Mouse (Mus musculus) forebrain, postnatal 0 days (tissue): ENCODE measurements around the gene 1700008O03Rik. TPM values are rescaled to one million over a fixed set of nuclear protein-coding genes. Genes with fewer than 3 reads are reported as not detected.

ENCODE experiments used
- ATAC-seq: fragments of 200-750 bp; cut with Nextera tagmentation; 2 replicates; pipeline ENCODE4 v1.8.0; 2017; ENCODE audit warnings: mild to moderate bottlenecking, moderate library complexity
- DNase-seq: peaks from one replicate; pipeline ENCODE4 v3.0.0-alpha.2; 2015
- H3K27ac ChIP-seq: fragments of 300-500 bp; sonication (generic); 2 replicates; pipeline ENCODE4 v1.5.1; 2014; ENCODE audit warnings: low read depth, mild to moderate bottlenecking, antibody characterized with exemption, low read length, moderate library complexity, mixed read lengths
- H3K27me3 ChIP-seq: fragments of 300-500 bp; sonication (generic); 2 replicates; pipeline ENCODE4 v1.6.1; 2014; ENCODE audit warnings: mild to moderate bottlenecking, low read length, mixed read lengths; ENCODE audit not compliant: insufficient read depth
- H3K36me3 ChIP-seq: fragments of 300-500 bp; sonication (generic); 2 replicates; pipeline ENCODE4 v1.6.1; 2014; ENCODE audit warnings: mild to moderate bottlenecking, moderate library complexity; ENCODE audit not compliant: insufficient read depth
- H3K4me1 ChIP-seq: fragments of 300-500 bp; sonication (generic); 2 replicates; pipeline ENCODE4 v1.6.1; 2014; ENCODE audit warnings: antibody characterized with exemption; ENCODE audit not compliant: insufficient read depth
- H3K4me2 ChIP-seq: fragments of 300-500 bp; sonication (generic); 2 replicates; pipeline ENCODE4 v1.6.1; 2014; ENCODE audit warnings: low read depth, mild to moderate bottlenecking, moderate library complexity
- H3K4me3 ChIP-seq: fragments of 300-500 bp; sonication (generic); 2 replicates; pipeline ENCODE4 v1.5.1; 2014; ENCODE audit warnings: low read depth, low read length, mixed read lengths
- H3K9ac ChIP-seq: fragments of 300-500 bp; sonication (generic); 2 replicates; pipeline ENCODE4 v1.6.1; 2014; ENCODE audit warnings: mild to moderate bottlenecking
- H3K9me3 ChIP-seq: fragments of 300-500 bp; sonication (generic); 2 replicates; pipeline ENCODE4 v1.6.1; 2016; ENCODE audit warnings: low read length
- CTCF ChIP-seq: sonication (generic); IDR thresholded peaks from 2 replicates; pipeline ENCODE4 v1.5.1; 2016; ENCODE audit warnings: antibody characterized with exemption, control low read depth, low read depth
- WGBS: fragments of 180-500 bp; shearing (Covaris S2); extraction: QIAGEN DNeasy Blood & Tissue Kit; methylation state at CpG from one replicate; pipeline ENCODE4 v1.1.7; 2014; 5-methylcytosine and 5-hydroxymethylcytosine counted together
- polyA plus RNA-seq: library from polyadenylated mRNA; unstranded; fragments of >200 nt; fragmentation: Nextera tagmentation; extraction: Ambion mirVana; gene quantifications from 2 replicates; pipeline ENCODE4 v1.2.1, GENCODE M21; 2015
- total RNA-seq: library from RNA; depleted of rRNA; stranded (reverse); fragments of >200 nt; gene quantifications from 2 replicates; pipeline ENCODE4 v1.2.3, GENCODE M21; 2014; rRNA removed

1700008O03Rik gene
- total RNA-seq (1.3 and 7.3 TPM in 2 replicates), polyA plus RNA-seq (2.7 and 3.5 TPM in 2 replicates)

- WGBS = 82% methylated on average over 12 of the region's 12 CpGs
- Histone ChIP-seq H3K4me2 (peak within 1 kb of the TSS; percentile 93), H3K36me3 (no peaks in the 10 kb centered on the region), H3K9ac (peak within 1 kb of the TSS; percentile 83), H3K4me3 (peak within 1 kb of the TSS; percentile 58), H3K27me3 (no peaks in the 10 kb centered on the region), H3K27ac (peak within 1 kb of the TSS; percentile 92; the same call in 1 of the 2 replicates), H3K9me3 (no peaks in the 10 kb centered on the region), H3K4me1 (peaks cover 17% of the 10 kb centered on the region)
- ATAC-seq (no peak), DNase-seq (no peak)
- TF ChIP-seq CTCF = no peak
Measured at GRCm38 (mm10) chr7:44385720-44386119, at the start of gene 1700008O03Rik. Gene 1700008O03Rik, minus strand, starts transcription at chr7:44385820.

DNA sequence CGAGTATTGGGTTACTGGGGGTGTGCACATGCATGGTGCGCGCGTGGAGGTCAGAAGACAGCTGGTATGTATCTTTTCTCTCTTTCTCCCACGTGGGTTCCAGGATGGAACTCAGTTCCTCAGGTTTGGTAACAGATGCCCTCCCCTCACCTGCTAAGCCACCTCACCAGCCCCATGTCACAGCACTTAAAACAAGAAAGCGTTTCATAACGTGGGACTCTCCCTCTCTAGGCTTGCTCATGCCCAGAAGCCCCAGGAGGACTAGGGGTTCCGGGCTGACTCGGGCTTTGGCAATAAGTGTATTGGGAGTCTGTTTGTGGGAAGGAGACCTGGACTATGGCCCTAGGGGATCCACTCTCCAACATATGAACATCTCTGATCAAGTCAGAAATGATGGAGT lies 48.5 kb upstream of the 1700008O03Rik start:
- TF ChIP-seq CTCF = no peak
- no peak for DNase-seq
- 82% methylated on average over 9 of the region's 9 CpGs for WGBS
- ATAC-seq = no peak
- no peak overlapping the region for H3K4me3 ChIP-seq
- H3K36me3 ChIP-seq = peaks cover 12% of the 10 kb centered on the region; the same call in 1 of the 2 replicates
- H3K9ac ChIP-seq = no peak overlapping the region
- H3K27ac ChIP-seq = no peak overlapping the region
- peaks cover 13% of the 10 kb centered on the region; the same call in 1 of the 2 replicates for H3K4me1 ChIP-seq
- no peaks in the 10 kb centered on the region for H3K27me3 ChIP-seq
- no peak overlapping the region for H3K4me2 ChIP-seq
- H3K9me3 ChIP-seq = no peaks in the 10 kb centered on the region

- DNase-seq = peak; percentile 78
- H3K4me1 ChIP-seq = peaks cover 13% of the 10 kb centered on the region; the same call in 1 of the 2 replicates
- H3K9ac ChIP-seq = no peak overlapping the region
- H3K27ac ChIP-seq = no peak overlapping the region
- ATAC-seq = peak; percentile 65
- WGBS = 14% methylated on average over 7 of the region's 7 CpGs
- no peak for TF ChIP-seq CTCF
- H3K36me3 ChIP-seq = peaks cover 12% of the 10 kb centered on the region; the same call in 1 of the 2 replicates
- no peaks in the 10 kb centered on the region for H3K27me3 ChIP-seq
- H3K4me2 ChIP-seq = no peak overlapping the region
- H3K4me3 ChIP-seq = no peak overlapping the region
- no peaks in the 10 kb centered on the region for H3K9me3 ChIP-seq
Measured at GRCm38 (mm10) chr7:44433371-44433770, 47.8 kb upstream of the 1700008O03Rik start.

DNA sequence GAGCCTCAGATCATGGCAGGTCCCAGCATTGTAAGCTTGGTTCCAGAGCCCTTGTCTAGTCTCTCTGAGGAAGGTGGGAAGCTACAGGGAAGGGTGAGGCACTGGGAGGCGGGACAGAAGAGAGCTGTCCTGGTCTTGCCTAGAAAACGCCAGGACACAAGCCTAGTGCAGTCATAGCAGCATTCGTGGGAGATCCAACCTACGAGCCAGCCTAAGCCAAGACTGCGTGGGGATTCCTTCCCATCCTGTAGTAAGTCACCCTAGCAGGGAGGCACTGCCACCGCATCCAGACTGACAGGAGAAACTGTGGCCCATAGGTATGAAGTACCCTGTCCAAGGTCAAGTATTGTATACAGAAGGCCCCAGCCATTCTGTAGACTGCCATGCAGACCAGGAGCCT lies 46.9 kb upstream of the 1700008O03Rik start:
- peaks cover 15% of the 10 kb centered on the region; the same call in 1 of the 2 replicates for H3K4me1 ChIP-seq
- peaks cover 12% of the 10 kb centered on the region; the same call in 1 of the 2 replicates for H3K36me3 ChIP-seq
- no peak overlapping the region for H3K4me2 ChIP-seq
- no peak overlapping the region for H3K4me3 ChIP-seq
- WGBS = 73% methylated on average over 6 of the region's 6 CpGs
- no peak for TF ChIP-seq CTCF
- H3K27me3 ChIP-seq = no peaks in the 10 kb centered on the region
- ATAC-seq = no peak
- no peak for DNase-seq
- no peak overlapping the region for H3K9ac ChIP-seq
- no peaks in the 10 kb centered on the region for H3K9me3 ChIP-seq
- H3K27ac ChIP-seq = no peak overlapping the region

DNA sequence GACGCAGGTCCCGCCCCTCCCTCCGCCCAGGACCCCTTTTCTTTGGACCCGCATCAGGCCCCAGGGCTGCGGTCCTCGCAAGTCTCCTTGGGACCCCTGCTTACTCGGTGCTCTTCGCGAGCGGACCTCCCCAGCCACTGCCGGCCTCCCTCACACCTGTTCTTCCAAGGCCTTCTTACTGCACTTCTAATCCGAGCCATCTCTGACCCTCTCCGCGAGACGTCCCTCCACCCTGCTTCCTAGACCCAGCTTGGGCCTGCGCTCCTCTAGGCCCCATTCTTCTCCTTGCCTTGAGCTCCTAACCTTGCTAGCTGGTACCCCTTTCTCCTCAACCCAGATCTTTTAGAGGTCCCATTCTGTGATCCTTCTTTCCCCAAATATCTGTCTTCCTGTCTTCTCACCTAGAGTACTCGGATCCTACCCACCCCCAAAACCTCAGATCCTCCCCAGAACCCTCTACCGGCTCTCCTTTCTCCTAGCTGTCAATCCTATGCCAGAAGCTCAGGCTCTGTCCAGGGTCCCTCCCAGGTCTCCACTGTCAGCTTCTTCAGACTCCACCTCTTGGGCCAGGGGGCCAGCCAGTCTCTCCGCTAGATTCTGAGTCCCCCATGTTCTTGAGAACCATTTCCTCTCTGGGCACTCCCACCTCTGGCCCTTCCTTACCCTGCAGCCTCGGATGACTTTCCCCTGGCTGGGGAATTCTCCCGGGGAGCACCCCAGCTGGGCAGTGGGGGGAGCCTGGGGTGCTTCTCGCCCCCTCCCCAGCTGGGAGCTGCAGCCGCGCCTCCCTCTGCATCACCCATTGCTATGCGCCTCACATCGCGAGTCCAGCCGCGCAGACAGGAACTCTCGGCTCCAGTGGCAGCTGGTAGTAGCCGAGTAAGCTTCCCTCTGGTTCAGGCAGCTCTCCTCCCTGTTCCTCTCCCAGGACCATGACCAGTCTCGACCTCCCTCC lies 44.2 kb upstream of the 1700008O03Rik start:
- peak overlapping the region; percentile 97 for H3K9ac ChIP-seq
- peak overlapping the region; percentile 91 for H3K4me2 ChIP-seq
- H3K27ac ChIP-seq = peak overlapping the region; percentile 97
- H3K36me3 ChIP-seq = peaks cover 4% of the 10 kb centered on the region; the same call in 1 of the 2 replicates
- ATAC-seq (peak; percentile 27), DNase-seq (peak; percentile 66)
- 3% methylated on average over 32 of the region's 32 CpGs for WGBS
- no peak for TF ChIP-seq CTCF
- H3K27me3 ChIP-seq = no peaks in the 10 kb centered on the region
- H3K4me1 ChIP-seq = peaks cover 17% of the 10 kb centered on the region; the same call in 1 of the 2 replicates
- H3K4me3 ChIP-seq = peak overlapping the region; percentile 75
- H3K9me3 ChIP-seq = no peaks in the 10 kb centered on the region

- Histone ChIP-seq H3K27ac (peak within 1 kb of the TSS; percentile 97), H3K27me3 (no peaks in the 10 kb centered on the region), H3K9me3 (no peaks in the 10 kb centered on the region), H3K4me1 (peaks cover 17% of the 10 kb centered on the region; the same call in 1 of the 2 replicates), H3K4me2 (peak within 1 kb of the TSS; percentile 91), H3K9ac (peak within 1 kb of the TSS; percentile 97), H3K4me3 (peak within 1 kb of the TSS; percentile 75), H3K36me3 (peaks cover under 1% of the 10 kb centered on the region; the same call in 1 of the 2 replicates)
- DNase-seq (peak; percentile 94), ATAC-seq (peak; percentile 73)
- TF ChIP-seq CTCF = peak; percentile 22; the same call in 1 of the 2 replicates
- WGBS = 0% methylated on average over 29 of the region's 69 CpGs
Measured at GRCm38 (mm10) chr7:44428968-44429521, 43.4 kb upstream of the 1700008O03Rik start, which contains the start of gene Lrrc4b. Gene Lrrc4b, plus strand, starts transcription at chr7:44429018.
